Mouse (Mus musculus) thymus, postnatal 14 days (tissue): Measurements from ENCODE around the gene Mindy4.
A peak's percentile ranks its signal among the peaks of the same experiment; 100 is the strongest.

Experiments
- DNase-seq: peaks from one replicate; pipeline ENCODE4 v3.0.0; 2021

Gene Mindy4

GRCm38 (mm10) chr6:55313893-55314292 lies 110.7 kb downstream of the Mindy4 start:
- DNase-seq, result no peak

DNA sequence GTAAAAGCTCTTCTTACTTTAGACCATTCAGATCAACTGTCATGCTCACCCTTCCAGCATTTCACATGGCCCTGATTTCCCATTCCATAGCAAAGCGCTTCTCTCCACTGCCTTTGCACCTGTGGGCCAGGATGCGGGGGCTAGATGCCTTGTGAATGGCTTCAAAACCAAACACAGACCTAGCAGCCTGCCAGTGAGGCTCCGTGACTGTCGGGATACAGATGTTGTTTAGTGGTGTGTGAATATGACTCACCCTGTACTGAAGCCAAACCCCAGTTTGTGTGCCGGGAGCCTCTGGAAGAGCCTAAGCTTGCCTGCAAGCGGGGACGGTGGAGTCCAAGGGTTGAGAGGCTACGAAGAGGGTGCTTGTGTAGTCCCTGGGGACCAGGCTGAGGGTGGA lies 111.4 kb downstream of the Mindy4 start:
- DNase-seq, result no peak

DNA sequence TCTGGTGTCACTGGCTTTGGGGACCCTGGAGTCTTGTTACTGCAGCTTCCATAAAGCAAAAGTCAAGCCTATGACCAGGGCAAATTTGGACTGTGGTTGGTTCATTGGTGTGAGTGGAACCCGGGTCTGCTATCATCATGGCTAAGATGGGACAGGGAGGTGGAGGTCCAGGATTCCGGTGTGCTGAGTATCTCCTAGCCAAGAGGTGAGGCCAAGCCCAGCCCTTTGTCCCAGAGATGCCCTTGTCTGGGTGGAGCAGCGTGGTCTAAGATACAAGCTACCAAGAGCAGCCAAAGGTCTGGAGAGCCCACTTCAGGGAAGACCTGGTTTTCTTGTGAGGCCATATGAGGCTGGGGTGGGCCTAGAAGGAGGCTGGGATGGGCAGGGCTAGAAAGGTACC lies 115.4 kb downstream of the Mindy4 start:
- DNase-seq, result no peak

- DNase-seq, result no peak
Measured at GRCm38 (mm10) chr6:55319585-55320551, 116.7 kb downstream of the Mindy4 start.

DNA sequence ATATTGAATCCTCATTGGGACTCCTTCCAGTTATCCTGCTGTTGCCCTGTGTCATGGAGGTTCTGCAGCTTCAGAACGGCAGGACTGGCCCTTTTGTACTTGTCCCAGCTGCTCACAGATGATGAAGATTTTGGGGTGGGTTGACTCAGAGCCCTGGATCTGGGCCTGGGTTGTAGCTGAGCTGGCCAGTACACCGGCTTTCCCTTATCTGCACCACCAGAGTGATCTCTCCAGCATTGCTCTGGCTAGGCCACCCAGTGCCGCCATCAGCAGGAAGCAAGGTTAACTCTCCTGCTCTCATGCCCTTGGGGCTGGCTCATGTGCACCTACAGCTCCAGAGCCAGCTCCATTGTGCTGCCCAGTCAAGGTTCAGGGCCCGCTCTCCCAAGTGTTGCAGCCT lies 117.7 kb downstream of the Mindy4 start:
- DNase-seq, result no peak

GRCm38 (mm10) chr6:55321518-55321917 lies 118.3 kb downstream of the Mindy4 start:
- no peak for DNase-seq

DNA sequence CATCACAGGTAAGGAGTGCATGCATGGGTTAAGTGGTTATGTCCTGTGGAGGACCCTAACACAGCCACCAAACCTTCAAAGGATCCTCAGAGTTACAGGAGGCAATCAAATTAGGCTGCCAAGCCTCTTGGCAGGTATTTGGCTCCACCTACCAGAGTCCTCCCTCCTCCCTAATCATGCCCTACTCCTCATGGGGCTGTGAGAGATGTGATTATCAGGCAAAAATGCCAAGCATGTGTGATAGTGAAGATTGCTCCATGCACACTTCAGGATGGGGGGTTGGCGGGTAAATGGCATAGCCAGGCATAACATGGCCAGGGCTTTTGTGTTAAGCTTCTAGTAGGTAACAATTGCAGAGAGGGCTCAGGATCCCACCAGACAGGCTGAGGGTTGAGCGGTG lies 119.8 kb downstream of the Mindy4 start:
- no peak for DNase-seq

DNA sequence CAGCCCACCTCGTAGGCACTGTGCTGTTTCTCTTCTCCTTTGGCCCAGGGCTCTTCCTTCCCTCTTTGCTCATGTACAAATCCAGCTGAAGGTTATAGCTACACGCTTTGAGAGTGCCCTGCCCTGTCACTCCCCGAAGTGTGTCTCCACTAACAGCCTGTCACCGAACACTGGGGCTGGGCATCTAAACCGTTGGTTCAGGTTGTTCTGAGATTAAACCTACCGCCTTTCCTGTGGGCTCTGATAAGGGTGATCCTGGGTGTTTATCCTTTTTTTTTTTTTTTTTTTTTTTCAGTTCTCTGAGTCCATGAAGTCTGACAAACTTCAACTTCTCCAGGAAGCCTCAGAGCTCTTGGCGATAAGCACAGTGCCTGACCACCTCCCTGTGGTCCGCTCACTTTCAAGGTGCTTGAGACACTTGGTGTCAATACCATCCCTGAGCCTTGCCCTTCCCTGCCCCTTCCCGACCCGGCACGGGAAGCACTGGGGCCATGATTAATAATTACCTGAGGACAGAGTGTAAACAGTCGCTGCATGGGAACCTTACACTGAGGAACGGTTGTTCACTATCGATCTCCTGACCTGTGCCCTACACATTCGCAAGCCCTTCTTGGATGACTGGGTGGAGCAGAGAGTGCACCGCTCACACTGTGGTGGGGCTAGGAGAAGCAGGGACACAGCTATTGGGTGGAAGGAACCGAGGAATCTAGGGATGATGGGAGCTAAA lies 120.9 kb downstream of the Mindy4 start:
- no peak for DNase-seq

- no peak for DNase-seq
Measured at GRCm38 (mm10) chr6:55324785-55325184, 121.6 kb downstream of the Mindy4 start.

- DNase-seq, result no peak
Measured at GRCm38 (mm10) chr6:55326299-55326698, 123.1 kb downstream of the Mindy4 start.

DNA sequence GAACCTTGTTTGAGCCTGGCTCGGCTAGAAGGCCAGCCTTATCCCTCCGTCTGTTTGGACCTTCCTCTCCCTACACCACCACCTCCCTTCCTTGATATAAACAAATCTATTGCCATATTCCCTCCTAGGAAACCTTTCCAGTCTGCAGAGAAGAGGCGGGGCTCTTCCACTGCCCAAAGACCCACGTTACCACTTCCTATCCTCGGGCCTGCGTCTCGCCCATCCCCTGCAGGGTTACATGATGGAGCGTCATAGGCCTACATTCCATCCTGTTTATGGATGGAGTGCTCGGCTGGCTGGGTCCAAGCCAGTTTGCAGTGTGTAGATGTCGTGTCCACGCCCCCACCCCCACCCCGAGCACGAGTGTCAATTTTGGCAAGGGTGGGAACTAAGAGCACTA lies 124.1 kb downstream of the Mindy4 start:
- no peak for DNase-seq

DNA sequence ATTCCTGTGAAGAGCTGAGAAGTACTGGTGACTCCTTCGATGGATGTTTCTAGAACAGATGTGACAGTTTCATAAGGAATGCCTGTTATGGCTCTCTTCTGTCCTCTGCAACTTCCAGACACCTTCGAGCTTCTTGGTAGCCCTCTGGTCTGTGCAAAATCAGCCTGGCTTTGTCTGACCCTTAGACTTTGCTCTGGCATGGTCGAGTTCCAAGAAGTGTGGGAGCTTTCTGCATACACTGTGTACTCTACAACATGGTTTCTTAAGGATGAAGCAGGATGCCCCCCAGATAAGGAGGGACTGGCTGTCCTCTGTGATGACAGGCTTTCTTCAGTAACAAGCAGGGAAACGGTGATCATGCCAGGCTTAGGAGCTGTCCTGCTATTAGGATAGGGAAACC lies 125.0 kb downstream of the Mindy4 start:
- no peak for DNase-seq

DNA sequence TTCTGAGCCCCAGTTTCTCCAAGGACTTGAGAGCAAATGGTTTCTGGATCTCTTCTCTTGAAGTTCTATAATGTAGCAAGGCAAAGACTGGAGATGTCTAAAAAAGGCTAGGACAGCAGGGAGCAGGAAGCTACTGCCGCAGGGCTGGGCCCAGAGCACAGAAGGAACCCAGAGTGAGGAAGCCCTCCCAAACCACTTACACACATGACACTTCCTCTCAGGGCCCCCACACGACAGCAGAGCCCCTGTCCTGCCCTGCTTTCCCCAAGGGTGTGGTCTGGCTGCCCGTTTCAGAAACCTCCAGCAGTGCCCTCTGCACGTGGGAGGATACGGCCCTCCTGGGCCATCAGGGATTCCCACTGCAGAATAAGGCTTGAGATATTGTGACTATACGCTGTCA lies 128.1 kb downstream of the Mindy4 start:
- DNase-seq, result peak; percentile 14

DNA sequence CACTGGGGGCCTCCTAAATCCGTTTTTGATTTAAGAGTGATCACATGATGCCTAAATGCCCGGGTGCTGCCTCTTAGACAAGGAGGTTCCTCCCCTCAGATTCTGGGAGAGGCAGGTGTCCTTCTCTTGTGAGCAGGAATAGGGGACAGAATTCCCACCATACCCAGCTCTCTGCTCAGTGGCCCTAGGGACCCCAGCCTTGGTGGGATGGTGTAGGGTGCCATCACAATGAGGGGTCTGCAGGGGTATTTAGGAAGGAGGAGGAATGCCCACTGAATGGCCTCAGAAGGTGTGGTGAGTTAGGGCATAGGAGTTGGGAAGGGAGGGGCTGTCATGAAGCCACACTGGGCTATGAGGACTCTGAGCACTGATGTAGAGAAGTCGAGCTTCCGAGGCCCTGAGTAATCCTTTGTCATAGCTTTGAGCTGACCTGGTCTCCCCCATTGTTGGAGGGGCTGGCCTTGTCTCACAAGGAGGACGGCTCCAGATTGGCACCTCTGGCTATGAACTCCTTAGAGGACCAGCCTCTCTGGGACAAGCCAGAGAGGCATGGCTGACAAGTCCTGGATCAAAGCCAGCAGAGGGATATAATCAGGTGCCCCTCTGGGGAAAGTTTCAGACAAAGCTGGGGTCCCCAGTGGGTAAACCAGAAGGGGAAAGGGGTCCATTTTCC lies 129.1 kb downstream of the Mindy4 start:
- no peak for DNase-seq

- DNase-seq, result no peak
Measured at GRCm38 (mm10) chr6:55332773-55333109, 129.6 kb downstream of the Mindy4 start.

DNA sequence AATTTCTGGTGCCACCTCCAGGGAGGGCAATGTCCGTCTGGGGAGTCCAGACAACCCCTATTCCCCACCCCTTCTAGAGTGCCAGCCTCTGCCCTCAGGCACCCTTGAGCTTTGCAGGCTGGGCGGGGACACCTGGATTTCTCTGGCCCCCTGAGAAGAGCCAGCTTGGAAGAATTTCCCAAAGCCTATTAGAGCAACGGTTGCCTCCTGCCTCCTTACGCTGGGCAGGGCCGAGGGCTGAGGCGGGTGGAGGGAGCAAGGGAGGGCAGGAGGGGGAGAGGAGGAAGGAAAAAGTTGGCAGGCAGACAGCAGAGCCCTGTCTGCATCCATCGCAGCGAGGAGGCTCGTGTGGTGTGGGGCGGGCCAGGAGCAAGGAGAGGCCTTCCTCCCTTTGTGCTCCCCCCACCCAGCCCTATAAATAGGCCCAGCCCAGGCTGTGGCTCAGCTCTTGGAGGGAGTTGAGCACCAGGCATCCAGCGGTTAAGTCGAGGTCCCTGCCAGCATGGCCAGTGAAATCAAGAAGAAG lies 132.9 kb downstream of the Mindy4 start, which contains the start of gene Aqp1:
TSS of gene Aqp1 (plus strand) at position 444 of the 526 bp plus-strand sequence.
- no peak for DNase-seq

GRCm38 (mm10) chr6:55337242-55337641 lies 134.1 kb downstream of the Mindy4 start:
- DNase-seq, result no peak

GRCm38 (mm10) chr6:55338077-55338476 lies 134.9 kb downstream of the Mindy4 start:
- DNase-seq, result no peak

DNA sequence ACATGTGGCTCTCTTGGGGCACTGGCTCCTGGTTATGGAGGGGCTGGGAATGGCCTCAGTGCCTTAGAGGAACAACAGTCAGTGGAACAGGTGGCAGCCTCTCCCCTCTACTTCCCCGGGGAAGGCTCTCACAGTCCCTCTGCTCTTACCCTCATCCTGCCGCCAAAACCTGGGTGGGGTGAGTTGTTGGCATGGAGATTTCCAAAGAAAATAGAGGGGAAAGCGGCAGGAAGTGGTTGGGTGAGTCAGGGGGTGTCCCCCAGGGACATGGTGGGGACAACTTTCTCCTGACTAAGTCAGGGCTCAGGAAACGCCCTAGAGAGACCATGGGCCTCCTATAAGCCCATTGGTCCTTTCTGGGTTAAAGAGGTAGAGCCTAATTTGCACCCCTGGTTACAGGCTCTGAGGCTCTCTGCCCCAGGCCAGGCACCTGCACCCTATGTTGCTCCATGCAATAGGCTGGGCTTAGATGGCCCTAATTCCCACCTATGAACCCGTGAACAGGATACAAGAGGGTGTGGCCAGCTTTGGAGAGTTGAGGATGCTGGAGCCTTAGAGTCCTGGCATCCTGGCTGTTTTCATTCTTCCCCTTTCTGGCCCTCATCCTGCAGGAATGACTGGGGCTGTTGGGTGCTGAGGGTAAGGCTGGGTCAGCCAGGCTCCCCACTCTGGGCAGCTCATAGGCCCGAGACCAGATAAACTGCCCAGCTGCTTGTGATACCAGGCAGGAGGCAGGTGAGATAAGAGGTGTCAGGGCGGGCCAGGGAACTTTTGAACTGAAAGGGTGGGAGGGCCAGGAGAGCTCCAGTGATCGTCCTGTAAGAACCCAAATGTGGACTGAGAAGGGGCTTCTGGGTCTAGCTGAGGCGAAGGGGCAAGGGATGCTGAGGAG lies 136.0 kb downstream of the Mindy4 start:
- DNase-seq, result no peak

DNA sequence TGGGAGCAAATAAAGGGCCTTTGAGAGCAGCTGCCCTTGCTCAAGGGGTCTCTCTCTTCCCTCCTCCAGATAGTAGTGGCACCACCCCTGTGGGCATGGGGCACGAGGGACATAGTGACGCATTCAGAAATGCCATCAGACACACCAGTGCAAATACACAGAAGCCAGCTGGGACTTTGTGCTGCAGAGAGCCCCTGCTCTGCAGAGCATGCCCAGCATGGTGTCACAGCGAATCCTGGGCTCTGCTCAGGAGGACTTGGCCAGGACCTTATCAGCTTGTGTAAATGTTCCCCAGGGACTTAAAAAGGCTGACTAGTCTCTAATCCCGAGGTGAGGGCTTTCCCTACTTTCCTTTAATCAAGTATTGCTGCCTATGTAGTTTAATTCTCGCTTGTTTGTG lies 138.5 kb downstream of the Mindy4 start:
- no peak for DNase-seq

DNA sequence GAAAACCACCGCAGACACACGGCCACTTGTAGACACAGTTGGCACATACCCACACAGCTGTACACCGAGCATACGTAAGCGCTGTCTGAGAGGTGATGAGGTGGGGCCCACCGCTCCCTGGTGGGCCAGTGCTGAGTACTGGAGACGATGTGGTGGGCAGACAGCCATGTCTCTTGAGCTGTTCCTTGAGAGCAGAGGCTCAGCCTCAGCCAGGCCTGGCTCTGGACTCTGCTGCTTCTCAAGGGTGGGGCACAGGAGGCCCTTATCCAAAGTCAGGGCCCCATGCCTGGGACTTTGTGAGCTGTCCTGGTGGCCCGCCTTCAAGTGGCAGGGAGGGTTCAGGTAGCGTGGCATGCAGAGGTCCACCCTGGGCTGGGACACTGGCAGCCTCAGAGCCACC lies 139.1 kb downstream of the Mindy4 start:
- no peak for DNase-seq

DNA sequence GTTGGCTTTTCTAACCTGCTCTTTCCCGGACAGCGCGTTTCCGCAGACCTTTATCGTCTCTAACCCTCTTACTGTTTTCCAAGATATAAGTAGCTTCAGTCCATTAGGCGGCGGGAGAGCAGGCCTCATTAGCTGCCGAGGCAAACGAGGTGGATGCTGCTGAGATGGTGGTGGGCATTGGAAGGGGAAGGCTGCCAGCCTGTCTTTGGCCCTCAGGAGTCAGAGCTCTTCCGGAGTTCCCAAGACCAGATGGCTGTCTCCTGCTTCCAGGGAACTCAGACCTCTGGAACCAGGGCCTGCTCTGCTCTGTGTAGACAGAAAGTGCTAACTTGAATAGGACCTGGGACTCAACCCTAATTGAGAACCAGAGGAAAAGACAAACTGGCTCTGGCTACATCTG lies 140.3 kb downstream of the Mindy4 start:
- no peak for DNase-seq
